Mouse (Mus musculus) 3134 (cell line): ENCODE measurements at regions not wholly inside any gene's neighbourhood (a gene's known extent, or its start where the extent isn't known, plus 50 kb on each side); places are given as distances from the start of the nearest gene placed in this dataset.

Experiments used
- DNase-seq: peaks from one replicate; pipeline ENCODE4 v3.0.0-alpha.2; 2011; ENCODE audit warnings: low spot score; ENCODE audit not compliant: insufficient read length; ENCODE audit errors: extremely low read depth

DNA sequence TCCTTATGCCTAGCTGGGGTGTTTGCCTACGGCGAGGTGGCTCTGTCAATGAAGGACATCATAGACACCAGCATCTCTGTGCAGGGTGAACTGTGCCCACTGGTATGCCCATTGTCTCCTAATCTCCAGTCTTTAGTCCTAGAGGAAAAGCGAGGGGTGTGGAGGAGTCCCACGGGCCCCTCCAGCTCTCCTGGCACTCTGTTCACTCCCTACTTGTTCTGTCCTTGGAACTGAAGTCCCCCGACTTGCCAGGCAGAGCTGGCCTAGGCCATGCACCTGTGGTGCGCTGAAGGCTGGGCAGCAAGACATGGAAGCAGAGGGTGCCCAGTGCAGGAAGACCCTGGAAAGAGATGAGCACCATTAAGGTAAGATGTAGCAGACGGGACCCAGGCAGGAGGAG, 150.6 kb upstream of the Haao start:
- no peak for DNase-seq

DNA sequence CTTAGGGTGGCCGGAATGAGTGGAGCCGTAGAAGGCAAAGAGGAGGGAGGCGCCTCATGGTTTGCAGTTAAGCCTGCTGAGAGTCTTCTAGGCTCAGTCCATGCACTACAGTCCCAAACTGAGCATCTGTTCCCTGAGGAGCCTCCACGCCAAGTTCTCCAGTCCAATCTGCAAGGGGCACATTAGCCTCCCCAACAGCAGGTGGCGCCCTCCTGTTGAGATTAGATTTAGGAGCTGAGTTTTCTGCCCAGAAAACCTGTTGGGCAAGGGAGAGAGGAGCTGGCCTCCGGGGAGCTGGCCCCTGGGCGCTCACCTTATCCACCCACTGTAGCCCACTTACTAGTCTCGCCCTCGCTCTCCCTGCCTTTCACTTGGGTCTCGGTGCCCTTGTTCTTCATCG, 150.0 kb upstream of the Haao start:
- DNase-seq = peak; percentile 52

DNA sequence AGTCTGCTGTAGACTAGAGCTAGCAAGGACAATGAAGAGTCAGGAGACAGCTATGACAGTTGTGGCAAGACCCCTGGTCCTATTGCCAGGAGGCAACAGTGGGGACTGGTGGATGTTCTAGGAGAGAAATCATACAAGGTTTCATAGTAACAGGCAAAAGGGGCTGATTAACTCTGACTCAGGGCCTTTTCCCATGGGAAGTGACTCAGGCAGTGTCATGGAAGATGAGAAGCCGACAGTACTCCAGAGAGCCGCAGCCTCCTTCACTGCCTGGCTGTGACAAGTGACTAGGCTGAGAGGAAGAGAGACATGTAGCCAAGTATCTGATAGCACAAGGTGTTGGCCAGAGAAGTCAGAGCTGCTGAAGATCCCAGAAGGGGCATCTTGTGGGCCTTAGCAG, 145.3 kb upstream of the Haao start:
- peak; percentile 78 for DNase-seq

DNA sequence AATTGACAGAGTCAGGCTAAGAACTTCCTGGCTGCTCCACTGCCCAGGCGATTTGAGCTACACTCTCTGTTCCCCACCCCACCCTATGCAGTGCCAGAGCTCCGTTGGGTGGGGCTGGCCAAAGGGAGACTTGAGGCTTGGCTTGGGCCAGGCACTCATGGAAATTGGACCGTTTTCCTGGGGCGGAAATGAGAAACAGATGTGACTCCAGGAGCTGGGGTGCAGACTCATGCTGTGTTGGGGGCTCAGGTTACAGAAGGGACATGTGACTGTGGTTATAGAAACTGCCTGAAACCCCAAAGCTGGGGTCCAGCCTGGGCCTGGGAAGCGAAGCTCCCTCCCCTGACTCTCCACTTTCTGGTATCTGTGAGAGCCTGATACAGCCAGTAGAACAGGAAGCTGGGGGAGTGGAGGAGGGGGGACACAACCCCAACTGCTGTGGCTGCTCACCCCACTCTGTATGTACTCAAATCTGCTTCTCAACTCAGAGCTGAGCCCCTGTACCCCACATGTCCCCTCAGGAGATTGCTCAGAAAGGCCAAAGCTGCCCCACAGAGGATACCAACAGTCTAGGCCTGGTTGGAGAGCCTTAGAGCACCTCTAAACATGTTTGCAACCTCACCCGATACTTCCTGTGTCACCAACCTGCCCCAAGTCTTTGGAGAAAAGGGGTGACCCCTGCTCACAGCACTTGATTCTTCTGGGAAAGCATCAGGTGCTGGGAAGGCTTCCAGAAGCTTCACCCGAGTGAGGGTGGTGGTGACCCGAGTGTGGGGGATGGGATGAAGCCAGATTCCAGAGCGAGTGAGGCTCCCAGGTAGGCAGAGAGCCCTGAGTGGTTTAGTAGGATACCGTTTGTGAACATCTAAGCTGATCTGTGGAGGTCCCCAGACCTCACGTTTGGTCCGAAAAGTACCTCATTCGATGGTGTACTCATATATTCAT, 142.9 kb upstream of the Haao start:
- DNase-seq = peak; percentile 90

DNA sequence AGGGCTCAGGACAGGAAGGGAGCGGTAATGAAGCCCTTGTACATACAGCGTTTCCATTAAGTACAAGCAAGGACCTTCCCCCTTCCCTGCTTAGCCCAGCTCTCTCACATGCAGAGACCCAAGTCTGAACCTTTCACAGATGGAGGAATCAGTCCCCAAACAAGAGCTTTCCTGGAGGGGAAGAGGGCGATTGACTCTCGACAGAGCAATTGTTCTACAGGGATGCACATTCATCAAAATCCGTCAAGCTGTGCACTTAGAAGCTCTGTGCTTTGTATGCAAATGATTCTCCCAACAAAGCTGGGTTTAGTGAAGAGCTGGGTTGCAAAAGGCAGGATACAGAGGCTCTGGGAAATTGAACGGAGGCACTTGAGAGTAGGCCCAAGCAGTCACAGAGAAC, 141.1 kb upstream of the Haao start:
- no peak for DNase-seq

DNA sequence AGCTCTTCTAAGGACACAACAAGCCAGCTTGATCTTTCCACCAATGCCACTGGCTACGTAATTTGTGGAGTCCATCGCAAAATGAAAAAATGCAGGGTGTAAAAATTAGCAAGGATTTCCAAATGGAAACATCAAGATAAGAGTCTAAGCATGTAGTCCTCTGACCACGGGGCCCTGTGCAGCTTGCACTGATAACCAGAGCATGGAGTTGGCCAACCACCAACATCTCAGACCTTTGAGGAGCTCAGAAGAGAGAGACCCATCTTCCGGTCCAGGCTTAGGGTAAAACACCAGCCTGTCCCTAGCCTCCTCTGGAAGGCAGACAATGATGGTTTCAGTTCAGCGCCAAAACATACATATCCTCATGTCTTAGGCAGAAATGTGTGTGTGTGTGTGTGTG, 140.4 kb upstream of the Haao start:
- no peak for DNase-seq

DNA sequence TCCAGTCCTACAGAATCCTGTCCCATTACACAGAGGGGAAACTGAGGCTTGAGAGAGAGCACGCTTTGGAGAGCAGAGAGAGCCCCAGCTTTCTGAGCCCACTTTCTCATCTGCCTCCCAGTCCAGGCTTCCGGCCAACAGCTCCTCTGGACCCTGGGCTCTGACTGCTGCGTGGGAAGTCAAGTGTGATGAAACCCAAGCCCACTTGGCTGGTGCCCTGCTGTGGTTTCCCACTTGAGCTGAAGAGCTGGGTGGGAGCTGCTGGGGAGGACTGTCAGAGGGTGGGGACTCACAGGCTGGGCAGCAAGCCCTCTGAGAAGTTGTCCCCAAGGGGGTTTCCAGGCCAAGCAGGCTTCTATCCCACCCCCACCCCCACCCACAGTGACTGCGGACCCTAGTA, 139.9 kb upstream of the Haao start:
- no peak for DNase-seq

DNA sequence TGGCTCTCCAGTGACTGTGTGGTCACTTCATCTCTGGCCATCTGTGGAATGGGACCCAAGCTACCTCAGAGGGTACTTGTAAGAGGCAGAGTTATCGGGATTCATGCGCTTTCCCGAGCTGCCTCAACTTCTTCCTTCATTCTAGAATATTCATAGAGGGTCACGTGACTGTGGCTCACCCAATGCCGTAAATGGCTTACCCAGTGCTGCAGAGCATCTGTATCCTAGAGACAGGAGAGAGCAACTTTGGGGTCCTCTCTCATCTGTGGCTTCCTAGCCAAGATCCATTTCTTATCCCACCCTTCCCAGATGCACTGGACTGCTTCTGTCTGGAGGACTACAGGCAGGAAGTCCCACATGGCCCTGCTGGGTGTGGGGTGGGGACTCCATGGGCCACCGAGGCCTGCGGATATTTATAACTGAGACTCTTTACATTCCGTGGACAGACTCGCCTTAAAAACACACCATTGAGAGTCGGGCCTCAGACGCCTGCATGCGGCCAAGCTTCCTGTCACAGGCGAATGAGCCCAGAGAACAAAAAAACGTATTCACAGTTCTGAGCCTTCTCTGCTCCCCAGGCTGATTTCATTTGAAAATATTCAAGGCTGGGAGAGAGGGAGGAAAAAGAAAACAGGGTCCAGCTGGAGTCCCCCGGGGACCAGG, 138.3 kb upstream of the Haao start:
- DNase-seq = no peak

DNA sequence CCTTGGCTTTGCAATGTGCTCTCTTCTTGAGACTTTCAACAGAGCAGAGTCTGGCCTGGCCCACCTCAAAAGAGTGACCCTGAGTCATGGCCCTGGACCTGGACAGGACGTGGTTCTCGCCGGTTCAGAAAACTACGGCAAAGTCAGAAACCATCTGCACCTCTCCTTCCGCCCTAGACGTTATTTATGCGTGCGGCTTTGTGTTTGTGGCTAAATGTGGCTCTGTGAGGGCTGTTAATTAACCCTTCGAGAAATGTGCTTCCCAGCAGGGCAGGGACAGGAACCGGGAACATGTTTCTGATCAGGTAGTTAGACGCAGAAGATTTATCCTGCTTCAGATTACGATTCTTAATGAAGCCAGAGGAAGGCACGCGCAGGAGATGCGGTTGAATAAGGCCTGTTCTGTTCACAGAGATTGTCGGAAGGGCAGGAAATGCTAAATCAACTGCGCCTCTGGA, 137.6 kb upstream of the Haao start:
- no peak for DNase-seq

DNA sequence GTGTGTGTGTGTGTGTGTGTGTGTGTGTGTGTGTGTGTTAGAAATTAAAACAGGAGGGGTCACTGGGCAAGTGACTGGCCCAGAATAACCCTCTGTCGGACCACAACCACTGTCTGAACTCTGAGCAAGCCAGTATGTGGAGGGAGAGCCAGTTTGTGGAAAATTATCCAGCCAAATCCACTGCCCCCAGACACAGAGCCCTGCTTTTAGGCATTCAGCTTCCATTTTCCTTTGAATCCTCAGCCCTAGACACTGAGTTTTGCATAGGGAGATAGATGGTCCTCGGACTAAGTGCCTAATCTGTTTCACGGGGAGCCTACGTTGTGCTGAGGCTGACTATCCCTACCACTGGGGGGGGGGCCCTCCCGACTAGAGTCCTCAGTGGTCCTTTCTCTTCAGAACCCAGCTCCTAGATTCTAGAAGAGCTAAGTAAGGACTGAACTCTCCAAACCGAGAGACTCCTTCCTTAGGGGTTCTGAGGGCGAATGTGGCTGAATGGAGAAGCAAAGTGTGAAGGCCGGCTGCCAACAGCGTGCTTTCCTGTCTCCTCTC, 136.2 kb upstream of the Haao start:
- DNase-seq = no peak

DNA sequence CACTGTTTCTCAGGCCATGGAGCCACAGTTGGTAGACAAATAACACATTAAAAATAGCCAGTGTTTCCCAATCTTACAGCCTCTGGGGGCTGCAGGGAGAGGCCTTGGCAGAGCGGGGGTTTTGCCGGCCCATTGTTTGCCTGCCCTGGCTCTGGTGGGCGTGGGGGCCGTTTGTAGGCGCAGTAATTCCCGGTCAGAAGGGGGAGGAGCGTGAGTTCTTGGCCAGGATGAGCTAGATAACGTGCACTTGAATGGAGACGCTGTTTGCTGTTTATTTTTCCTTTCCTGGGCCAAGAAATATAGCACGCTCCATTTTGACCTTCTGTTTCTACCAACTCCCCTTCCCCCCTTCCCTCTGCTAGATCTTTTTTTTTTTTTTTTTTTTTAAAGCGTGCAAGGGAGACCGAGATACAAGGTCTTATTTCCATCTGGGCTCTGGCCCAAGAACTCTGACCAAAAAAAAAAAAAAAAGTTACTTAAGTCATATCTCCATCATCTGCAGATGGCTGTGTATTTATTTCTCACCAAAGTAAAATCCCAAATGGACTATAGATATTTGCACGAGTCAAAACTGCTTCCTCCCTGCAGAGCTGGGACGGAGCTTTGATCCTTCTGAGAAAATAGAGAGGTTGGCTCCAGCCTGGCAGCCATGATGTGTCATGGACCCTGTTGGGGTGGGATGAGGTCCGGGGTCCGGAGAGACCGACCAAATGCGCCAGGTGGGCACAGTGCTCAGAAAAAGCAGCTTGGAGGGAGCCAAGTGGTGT, 135.5 kb upstream of the Haao start:
- peak; percentile 91 for DNase-seq

DNA sequence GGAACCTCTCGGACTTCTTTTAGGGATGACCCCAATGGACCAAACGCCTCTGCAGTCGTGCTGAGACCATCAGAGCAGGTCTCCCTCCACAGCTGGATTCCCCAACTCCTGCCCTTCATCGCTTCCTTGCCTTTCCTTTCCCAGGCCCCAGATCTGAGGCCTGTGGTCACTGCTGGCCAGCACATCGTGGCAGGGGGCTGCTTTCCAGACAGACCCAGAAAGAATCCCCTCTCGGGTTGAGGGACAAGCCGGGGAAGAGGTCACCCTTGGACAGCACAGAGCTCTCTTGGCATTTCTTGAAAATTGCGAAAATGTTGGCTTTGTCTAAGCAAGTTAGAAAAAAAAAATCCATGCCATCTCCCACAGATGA, 134.9 kb upstream of the Haao start:
- DNase-seq = no peak

DNA sequence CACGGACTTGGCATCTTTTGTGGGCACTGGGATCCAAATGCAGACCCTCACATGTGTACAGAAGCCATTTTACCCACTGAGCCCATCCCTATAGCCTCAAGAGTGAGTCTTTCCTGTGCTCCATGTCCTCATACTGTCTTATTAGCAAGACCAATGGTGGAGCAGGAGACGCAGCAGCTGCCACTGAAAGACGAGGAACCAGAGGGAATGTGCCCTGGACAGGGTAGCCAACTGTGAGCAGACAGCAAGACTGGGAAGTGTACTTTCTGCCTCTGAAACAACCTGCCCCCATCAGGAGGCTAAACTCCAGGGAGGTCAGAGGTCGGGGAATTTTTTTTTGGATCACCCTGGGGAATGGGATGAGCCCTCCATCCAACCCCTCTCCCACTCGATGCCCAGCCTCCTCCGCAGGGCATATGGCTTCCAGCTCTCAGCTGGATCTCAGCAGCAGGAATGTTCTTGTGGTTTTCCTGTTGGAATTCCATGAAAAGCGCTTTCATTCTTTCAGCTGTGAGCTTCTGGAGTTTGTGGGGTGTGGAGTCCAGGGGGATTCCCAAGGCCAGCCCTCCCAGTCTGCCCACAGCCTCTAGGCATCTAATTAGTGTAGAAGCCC, 131.2 kb upstream of the Haao start:
- peak; percentile 87 for DNase-seq

DNA sequence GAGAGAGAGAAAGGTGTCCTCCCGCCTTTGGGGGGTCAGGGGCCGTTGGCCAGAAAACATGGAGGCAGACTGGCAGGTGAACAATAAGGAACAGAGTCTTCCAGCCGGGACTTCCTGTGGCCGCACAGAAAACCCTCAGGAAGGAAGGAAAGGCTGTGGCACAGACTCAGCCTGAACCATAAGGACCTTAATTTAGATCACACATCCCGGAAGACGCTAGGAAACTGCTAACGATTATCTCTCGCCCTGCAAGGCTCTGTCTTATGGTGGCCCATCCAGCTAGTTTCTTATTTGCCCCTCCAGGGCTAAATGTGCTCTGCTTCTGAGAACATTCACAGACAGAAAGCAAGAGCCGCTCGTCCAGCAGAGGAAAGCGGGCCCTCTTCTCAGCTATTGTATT, 130.0 kb upstream of the Haao start:
- DNase-seq = no peak

DNA sequence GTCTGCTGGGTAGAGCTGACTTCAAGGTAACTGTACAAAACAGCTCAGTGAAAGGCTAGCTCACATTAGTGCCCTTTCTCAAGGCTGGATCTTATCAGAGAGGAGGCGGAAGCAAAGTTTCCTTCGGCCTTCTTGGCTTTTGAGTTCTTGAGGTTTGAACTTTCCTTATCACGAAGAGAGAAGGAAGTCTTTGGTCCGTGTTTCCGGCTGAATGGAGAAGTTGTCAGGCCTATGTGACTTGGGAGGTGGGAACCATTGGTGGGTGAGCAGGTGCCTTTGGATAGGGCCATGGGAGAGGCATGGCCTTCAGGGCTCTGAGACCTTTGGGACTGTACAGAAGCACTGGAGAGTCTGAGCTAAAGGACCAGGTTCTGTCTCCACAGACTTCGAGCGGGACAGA, 128.1 kb upstream of the Haao start:
- DNase-seq = no peak

DNA sequence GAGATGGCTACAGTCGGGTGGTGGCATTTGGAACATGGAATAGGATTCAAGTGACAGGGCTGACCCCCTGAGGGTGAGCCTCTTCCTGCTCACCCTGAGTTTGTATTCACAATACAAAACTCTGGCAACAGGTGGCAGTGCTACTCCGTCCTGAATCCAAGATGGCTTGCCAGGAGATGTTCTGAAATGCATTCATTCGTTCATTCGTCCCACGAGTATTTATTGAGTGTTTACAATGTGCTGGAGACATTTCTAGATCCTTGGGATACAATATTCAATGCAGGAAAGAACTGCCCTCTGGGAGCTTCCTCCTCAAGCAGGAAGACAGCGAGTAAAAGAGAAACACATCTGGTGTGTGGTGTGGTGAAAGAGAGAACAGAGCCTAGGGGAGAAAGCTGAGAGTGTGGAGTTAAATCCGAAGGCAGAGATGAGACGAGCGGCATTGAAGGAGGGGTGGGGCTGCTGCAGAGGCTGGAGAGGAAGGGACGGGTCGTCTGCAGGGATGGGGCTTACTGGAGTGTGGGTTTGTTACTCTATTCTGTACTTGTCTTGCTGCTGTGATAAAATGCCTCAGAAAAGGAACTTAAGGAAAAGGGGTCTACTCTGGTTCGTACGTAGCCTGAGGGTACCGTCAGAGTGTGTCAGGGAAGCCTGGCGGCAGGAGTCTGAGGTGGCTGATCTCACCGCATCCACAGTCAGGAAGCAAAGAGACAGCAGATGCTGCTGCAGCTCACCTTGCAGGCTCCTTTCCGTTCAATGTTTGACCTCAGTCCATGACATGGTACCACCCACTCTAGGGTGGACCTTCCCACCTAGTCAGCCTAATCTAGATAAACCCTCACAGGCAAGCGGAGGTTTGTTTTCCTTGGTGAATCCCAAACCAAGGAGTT, 125.9 kb upstream of the Haao start:
- no peak for DNase-seq

DNA sequence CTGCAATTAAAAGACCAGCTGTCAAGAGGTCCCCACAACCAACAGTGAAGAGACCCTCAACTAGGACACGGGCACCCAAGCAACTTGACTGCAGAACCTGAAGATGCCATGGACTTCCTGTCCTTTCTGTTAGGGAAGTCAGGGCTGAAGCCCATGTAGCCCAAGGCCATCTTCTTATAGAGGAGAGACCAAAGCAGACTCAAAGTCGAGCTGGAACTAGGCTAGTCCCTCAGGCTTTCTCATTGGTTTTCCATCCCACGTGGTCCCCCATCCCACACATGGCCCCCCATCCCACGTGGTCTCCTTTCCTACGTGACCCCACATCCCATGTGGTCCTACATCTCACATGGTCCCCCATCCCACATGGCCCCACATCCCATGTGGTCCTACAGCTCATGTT, 125.1 kb upstream of the Haao start:
- DNase-seq = no peak

DNA sequence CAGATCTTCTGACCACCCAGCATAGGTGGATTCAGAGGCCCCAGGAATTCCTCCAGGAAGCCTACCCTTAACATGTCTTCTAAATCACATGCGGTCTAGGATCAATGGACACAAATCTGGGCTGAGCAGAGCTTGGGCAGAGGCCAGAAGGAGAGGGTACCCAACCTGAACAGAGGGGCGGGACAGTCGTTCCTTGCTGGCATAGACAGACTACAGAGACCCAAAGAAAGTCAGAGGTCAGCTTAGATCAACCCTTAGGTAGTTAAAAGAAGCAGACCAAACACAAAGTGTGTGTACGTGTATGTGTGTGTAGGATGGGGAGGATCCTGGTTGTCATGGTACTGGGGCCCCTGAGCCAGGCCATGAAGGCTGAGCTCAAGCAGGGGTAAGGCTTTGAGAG, 124.7 kb upstream of the Haao start:
- DNase-seq = no peak

DNA sequence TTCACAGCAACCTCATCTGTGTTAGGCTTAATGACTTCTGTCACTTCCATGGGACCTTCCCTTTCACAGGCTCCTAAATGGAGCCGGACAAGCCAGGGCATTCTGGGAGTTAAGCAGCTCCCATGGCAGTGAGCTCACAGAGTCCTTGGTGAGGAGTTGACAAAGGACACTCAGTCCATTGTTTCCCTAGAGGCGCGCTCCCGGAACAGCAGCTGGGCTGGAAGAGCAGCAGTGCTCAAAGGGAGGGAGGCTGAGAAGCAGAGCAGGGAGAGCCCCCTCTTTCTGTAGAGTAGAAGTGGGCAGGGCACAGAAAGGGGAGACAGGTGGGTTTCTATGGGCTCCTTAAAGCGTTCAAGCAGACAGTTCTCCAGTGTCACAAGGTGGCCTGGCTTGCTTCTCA, 124.3 kb upstream of the Haao start:
- no peak for DNase-seq

DNA sequence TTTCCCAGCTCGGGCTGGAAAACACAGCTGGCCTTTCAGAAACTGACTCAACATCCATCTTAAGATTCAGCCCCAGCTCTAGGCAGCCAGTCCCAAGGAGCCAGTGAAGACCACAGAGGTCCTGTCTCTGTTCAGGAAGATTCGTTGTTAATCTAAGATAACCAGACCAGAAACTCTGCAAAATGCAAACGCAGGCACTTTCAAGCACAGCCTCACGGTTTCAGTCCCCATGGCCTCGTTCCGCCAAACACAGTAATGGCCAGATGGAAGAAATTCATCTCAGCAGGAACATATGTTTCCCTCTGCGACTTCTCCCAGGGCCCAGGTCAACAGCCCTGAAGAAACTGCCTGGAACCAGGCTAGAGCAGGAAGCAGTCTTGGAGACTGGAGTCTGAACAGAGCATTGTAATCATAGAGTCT, 121.7 kb upstream of the Haao start:
- no peak for DNase-seq
